Mouse (Mus musculus): ENCODE results near the gene Ctsa. TPM values are rescaled to one million over a fixed set of nuclear protein-coding genes. Genes with fewer than 3 reads are reported as not detected.

The Ctsa gene
- 97.7 and 98.4 TPM in 2 replicates for polyA plus RNA-seq (2015; fragmentation: Nextera tagmentation; extraction: Ambion mirVana)

DNA sequence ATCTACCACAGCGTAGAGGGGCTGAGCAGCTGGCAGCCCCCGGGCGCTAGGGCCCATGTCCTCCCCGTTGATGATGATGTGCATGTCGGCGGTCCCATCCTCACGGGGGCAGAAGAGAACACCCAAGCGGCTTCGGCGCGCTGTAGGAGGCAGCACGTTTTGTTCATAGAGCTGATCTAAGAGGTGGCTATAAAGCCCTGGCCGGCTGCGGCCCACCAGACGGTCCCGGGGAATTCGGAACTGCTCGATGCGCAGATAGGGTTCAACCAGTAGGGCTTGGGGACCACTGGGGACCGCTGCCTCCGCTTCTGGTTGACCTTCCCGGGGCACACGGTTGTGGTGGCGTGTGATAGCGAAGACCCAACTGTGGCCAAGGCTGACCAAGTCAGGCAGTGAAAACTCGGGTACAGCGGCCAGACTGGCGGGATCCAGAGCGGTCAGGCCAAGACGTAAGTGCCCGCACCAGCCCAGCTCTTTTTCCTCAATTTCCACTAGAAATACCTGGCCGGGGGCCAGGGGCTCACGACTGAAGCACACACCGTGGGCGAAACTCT is at the start of gene Ctsa:
Gene Ctsa, plus strand, starts transcription at position 126 of the 554 bp plus-strand sequence.
- Histone ChIP-seq H3K9ac (replicated peaks) (peak within 1 kb of the TSS; percentile 73), H3K27ac (replicated peaks) (peak within 1 kb of the TSS; percentile 82), H3K4me3 (peak within 1 kb of the TSS; percentile 81), H3K27me3 (no peaks in the 10 kb centered on the region), H3K9me3 (no peaks in the 10 kb centered on the region), H3K4me1 (peaks cover 23% of the 10 kb centered on the region), H3K4me2 (replicated peaks) (peak within 1 kb of the TSS; percentile 100), H3K36me3 (peaks cover 3% of the 10 kb centered on the region; the same call in 1 of the 2 replicates)
- peak; percentile 79 for ATAC-seq (replicated peaks)
- WGBS = under 1% methylated on average over 35 of the region's 35 CpGs

DNA sequence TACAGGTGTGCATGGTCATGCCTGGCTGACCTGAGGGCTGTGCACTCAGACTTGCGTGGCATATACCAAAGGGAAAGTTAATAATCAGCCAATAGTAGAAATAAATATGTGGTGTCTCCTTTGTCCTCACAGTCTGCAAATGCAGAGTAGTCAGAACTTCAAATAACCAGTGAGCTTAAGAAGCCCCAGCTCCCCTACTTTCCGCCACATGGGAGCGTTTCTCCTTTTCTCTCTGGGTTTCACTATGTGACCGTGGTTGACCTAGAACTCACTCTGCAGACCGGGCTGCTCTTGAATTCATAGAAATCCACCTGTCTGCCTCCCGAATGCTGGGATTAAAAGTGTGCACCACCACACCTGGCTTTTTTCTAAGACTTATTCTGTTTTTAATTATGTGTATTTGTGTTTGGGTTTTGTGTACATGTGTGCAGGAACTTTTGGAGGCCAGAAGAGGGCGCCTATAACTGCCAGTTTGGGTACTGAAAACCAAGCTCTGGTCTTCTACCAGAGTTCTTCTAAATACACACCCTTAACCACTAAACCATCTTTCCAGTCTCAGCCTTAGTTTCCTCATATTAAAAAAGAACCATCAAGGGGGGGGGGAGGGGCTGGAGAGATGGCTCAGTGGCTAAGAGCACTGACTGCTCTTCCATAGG is 48.6 kb upstream of the Ctsa start:
- Histone ChIP-seq H3K4me1 (peaks cover 19% of the 10 kb centered on the region), H3K36me3 (no peaks in the 10 kb centered on the region), H3K9me3 (no peaks in the 10 kb centered on the region), H3K4me2 (replicated peaks) (no peak overlapping the region), H3K27me3 (no peaks in the 10 kb centered on the region), H3K27ac (replicated peaks) (no peak overlapping the region), H3K9ac (replicated peaks) (no peak overlapping the region), H3K4me3 (no peak overlapping the region)
- WGBS = 79% methylated on average over 7 of the region's 7 CpGs
- no peak for ATAC-seq (replicated peaks)

DNA sequence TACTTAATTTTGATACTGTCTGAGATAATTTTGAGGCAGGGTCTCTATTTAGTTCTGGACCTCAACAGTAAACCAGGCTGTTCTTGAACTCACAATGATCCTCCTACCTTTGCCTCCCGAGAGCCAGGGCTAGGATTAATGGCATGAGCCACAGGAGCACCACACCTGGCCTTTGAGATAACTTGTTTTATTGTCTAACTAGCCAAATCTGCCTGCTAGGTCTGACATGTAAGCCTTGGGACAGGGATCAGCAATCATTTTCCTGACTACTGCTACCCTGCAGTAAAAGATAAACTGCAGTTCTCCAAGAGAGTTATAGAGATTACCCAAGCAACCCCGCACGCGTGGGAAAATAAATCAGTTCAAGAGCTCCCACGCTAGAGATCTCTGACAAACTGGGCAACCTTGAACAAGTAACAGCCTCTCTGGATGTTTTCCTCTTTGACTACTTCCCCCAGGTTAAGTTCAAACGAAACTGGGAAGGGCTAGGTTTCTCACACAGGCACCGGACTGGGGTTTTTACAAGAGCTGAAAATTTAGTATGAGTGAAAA is 47.7 kb upstream of the Ctsa start:
- Histone ChIP-seq H3K4me3 (peak overlapping the region; percentile 77), H3K36me3 (no peaks in the 10 kb centered on the region), H3K4me1 (peaks cover 19% of the 10 kb centered on the region), H3K9ac (replicated peaks) (peak overlapping the region; percentile 68), H3K27me3 (no peaks in the 10 kb centered on the region), H3K9me3 (no peaks in the 10 kb centered on the region), H3K4me2 (replicated peaks) (peak overlapping the region; percentile 70), H3K27ac (replicated peaks) (no peak overlapping the region)
- no peak for ATAC-seq (replicated peaks)
- 14% methylated on average over 7 of the region's 7 CpGs for WGBS

DNA sequence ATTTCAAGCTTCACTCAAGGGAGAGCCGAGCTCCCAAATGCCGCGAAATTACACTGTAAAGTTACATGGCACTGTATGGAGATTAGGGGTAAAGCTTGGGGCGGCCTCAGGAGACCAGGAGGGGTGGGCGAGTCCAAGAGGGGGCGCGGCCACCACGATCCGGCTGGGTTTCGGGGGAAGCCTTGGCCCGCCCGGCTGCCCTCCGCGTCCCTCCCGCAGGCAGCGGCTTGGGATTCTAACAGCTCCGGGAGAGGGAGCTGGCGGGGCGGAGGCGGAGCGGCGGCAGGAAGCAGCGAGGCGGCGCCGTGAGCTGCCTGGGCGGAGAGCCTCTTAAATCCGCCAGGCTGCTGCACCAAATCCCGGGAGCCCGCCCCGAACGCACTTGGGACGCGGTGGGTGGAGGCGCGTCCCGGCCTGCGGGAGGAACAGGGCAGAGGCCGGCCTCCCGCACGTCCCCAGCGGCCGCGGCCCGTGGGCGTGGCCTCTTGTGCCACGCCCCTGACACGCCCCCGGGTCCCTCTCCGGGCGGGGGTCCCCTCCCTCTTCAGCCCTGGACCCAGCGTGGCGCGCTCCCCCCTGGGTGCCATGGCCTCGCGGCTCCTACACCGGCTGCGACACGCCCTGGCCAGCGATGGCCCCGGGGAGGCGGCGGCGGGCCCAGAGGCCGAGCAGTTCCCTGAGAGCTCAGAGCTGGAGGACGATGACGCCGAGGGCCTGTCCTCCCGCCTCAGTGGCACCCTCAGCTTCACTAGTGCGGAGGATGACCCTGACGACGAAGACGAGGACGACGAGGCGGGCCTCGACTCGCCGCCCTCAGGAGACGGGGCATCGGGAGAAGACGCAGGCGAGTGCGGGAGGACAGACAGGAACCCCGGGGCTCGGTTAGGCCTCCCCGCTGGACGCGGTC is 46.9 kb upstream of the Ctsa start, which contains the start of gene Snx21:
Gene Snx21, plus strand, starts transcription at position 343 of the 907 bp plus-strand sequence.
- H3K4me1 ChIP-seq = peaks cover 19% of the 10 kb centered on the region
- H3K4me2 ChIP-seq (replicated peaks) = peak within 1 kb of the TSS; percentile 70
- H3K27me3 ChIP-seq = no peaks in the 10 kb centered on the region
- H3K36me3 ChIP-seq = 0 out of 2 replicates have a peak, but pooled peaks cover 3% of the 10 kb centered on the region
- under 1% methylated on average over 74 of the region's 89 CpGs for WGBS
- ATAC-seq (replicated peaks) = peak; percentile 91
- peak within 1 kb of the TSS; percentile 68 for H3K9ac ChIP-seq (replicated peaks)
- H3K27ac ChIP-seq (replicated peaks) = peak within 1 kb of the TSS; percentile 73
- H3K9me3 ChIP-seq = no peaks in the 10 kb centered on the region
- H3K4me3 ChIP-seq = peak within 1 kb of the TSS; percentile 77

DNA sequence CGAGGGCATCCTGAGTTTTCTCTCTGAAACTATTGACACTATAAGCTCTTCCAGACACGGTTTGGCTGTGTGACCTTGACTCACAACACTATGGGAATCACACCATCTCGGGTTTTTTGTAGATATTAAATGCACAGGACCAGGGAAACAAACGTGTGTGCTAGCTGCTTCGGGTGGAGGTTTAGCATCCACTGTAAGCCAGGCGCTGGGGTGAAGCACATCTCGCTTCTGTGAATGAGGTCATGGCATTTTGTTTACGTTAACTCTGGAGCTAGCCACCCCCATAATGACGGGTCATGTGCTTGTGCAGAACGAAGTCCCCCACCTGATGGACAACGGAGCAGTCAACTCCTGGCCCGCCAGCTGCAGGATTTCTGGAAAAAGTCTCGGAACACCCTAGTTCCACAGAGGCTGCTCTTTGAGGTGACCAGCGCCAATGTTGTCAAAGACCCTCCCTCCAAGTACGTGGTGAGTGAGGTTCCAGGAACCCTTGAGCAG is 46.2 kb upstream of the Ctsa start:
- Histone ChIP-seq H3K4me3 (peak overlapping the region; percentile 77), H3K27ac (replicated peaks) (peak overlapping the region; percentile 73; the same call in 1 of the 2 replicates), H3K4me2 (replicated peaks) (peak overlapping the region; percentile 70), H3K27me3 (no peaks in the 10 kb centered on the region), H3K4me1 (peaks cover 19% of the 10 kb centered on the region), H3K9me3 (no peaks in the 10 kb centered on the region), H3K36me3 (peaks cover 9% of the 10 kb centered on the region; the same call in 1 of the 2 replicates), H3K9ac (replicated peaks) (peak overlapping the region; percentile 68)
- peak; percentile 26 for ATAC-seq (replicated peaks)
- 10% methylated on average over 15 of the region's 15 CpGs for WGBS

DNA sequence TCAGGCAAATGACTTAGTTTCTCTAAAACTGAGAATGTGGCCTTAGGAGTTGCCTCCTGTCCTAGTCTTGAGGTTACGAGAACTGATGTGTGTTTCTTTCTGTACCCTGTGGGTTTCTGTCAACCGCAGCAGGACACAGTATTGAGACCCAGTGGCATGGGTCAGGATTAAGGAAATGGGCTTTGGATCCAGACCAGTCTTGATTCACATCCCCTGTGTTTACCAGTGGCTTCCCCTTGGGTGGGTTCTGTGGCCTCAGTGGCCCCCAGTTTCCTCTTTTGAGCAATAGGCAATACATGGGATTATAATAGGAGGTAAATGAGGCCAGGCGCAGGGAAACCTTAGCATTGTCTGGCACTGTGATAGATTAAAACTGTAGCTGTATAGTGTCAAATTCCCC is 45.6 kb upstream of the Ctsa start:
- no peak overlapping the region for H3K9ac ChIP-seq (replicated peaks)
- no peak overlapping the region for H3K27ac ChIP-seq (replicated peaks)
- 94% methylated on average over 3 of the region's 3 CpGs for WGBS
- H3K36me3 ChIP-seq = peaks cover 15% of the 10 kb centered on the region
- H3K4me1 ChIP-seq = peaks cover 19% of the 10 kb centered on the region
- peak overlapping the region; percentile 70 for H3K4me2 ChIP-seq (replicated peaks)
- no peaks in the 10 kb centered on the region for H3K27me3 ChIP-seq
- no peak overlapping the region for H3K4me3 ChIP-seq
- ATAC-seq (replicated peaks) = no peak
- no peaks in the 10 kb centered on the region for H3K9me3 ChIP-seq

DNA sequence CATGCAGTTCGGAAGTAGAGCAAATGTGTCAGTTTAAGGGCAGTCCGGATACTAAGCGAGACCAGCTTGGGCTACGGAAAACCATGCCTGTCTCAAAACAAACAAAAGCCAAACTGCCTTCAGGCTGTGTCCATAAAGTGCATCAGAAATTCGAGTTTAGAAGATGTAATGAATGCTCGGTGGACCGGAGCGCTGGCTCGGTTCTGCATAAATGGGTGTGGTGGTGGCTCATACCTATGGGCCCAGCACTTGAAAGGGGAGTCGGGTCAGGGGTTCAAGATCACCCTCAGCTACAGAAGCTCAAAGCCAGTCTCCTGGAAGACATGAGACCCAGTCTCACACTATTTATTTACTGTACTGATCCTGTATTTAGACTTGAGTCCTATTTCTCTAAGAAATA is 44.9 kb upstream of the Ctsa start:
- no peak overlapping the region for H3K4me2 ChIP-seq (replicated peaks)
- ATAC-seq (replicated peaks) = no peak
- no peak overlapping the region for H3K27ac ChIP-seq (replicated peaks)
- no peaks in the 10 kb centered on the region for H3K9me3 ChIP-seq
- H3K27me3 ChIP-seq = no peaks in the 10 kb centered on the region
- 87% methylated on average over 10 of the region's 10 CpGs for WGBS
- no peak overlapping the region for H3K9ac ChIP-seq (replicated peaks)
- H3K4me3 ChIP-seq = no peak overlapping the region
- H3K36me3 ChIP-seq = peaks cover 23% of the 10 kb centered on the region
- H3K4me1 ChIP-seq = peaks cover 19% of the 10 kb centered on the region

DNA sequence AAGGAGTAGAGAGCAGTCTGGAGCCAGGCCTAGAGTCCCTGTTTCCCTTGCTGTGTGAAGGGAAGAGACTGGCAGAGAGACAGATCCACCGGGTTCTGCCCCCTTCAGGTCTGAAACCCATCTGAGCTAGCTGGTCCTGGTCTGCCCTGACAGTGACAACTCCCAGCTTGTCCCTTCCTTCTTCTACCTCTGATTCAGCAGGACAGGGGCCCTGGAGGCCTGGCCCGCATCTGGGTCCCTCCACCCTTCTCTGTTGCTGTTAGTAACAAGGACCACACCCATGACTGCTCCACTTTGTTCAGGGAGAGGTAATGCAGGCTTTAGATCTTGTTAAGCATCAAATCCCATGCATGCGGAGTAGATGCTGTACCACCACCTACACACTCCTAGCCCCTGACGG is 44.3 kb upstream of the Ctsa start:
- ATAC-seq (replicated peaks) = no peak
- H3K4me2 ChIP-seq (replicated peaks) = no peak overlapping the region
- no peaks in the 10 kb centered on the region for H3K27me3 ChIP-seq
- H3K36me3 ChIP-seq = peaks cover 26% of the 10 kb centered on the region
- 84% methylated on average over 4 of the region's 4 CpGs for WGBS
- H3K9ac ChIP-seq (replicated peaks) = no peak overlapping the region
- no peak overlapping the region for H3K4me3 ChIP-seq
- no peak overlapping the region for H3K27ac ChIP-seq (replicated peaks)
- peaks cover 19% of the 10 kb centered on the region for H3K4me1 ChIP-seq
- no peaks in the 10 kb centered on the region for H3K9me3 ChIP-seq

DNA sequence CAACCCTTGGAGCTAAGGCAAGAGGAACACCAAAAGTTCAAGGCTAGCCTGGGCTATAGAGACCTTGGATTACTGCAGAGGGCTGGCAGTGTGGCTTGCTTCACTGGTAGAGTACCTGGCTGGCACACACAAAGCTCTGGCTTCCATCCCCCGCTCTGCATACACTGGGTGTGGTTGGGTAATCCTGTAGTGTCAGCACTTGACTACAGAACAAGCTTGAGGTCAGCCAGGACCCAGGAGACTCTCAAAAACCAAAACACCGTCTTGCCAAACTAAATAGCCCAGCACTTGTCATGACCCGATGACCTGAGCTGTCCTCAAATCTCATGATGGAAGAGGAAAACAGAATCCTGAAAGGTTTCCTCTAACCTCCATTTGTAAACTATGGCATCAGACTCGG is 42.2 kb upstream of the Ctsa start:
- Histone ChIP-seq H3K9me3 (no peaks in the 10 kb centered on the region), H3K4me2 (replicated peaks) (no peak overlapping the region), H3K4me3 (no peak overlapping the region), H3K27me3 (no peaks in the 10 kb centered on the region), H3K4me1 (peaks cover 11% of the 10 kb centered on the region), H3K27ac (replicated peaks) (no peak overlapping the region), H3K9ac (replicated peaks) (no peak overlapping the region), H3K36me3 (peaks cover 33% of the 10 kb centered on the region)
- no peak for ATAC-seq (replicated peaks)
- WGBS = 86% methylated on average over 4 of the region's 4 CpGs

DNA sequence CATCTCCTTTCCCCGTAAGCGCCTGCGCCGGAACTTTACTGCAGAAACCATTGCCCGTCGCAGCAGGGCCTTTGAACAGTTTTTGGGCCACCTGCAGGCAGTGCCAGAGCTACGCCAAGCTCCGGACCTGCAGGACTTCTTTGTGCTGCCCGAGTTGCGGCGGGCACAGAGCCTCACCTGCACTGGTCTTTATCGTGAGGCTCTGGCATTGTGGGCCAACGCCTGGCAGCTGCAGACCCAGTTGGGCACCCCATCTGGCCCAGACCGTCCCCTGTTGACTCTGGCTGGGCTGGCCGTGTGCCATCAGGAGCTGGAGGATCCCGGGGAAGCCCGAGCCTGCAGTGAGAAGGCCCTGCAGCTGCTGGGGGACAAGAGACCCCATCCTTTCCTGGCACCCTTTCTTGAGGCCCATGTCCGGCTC is 40.8 kb upstream of the Ctsa start:
- H3K27me3 ChIP-seq = no peaks in the 10 kb centered on the region
- no peak overlapping the region for H3K9ac ChIP-seq (replicated peaks)
- no peak overlapping the region for H3K27ac ChIP-seq (replicated peaks)
- no peak overlapping the region for H3K4me3 ChIP-seq
- H3K36me3 ChIP-seq = peaks cover 41% of the 10 kb centered on the region
- H3K9me3 ChIP-seq = no peaks in the 10 kb centered on the region
- ATAC-seq (replicated peaks) = no peak
- peaks cover 4% of the 10 kb centered on the region for H3K4me1 ChIP-seq
- WGBS = 90% methylated on average over 18 of the region's 18 CpGs
- no peak overlapping the region for H3K4me2 ChIP-seq (replicated peaks)

DNA sequence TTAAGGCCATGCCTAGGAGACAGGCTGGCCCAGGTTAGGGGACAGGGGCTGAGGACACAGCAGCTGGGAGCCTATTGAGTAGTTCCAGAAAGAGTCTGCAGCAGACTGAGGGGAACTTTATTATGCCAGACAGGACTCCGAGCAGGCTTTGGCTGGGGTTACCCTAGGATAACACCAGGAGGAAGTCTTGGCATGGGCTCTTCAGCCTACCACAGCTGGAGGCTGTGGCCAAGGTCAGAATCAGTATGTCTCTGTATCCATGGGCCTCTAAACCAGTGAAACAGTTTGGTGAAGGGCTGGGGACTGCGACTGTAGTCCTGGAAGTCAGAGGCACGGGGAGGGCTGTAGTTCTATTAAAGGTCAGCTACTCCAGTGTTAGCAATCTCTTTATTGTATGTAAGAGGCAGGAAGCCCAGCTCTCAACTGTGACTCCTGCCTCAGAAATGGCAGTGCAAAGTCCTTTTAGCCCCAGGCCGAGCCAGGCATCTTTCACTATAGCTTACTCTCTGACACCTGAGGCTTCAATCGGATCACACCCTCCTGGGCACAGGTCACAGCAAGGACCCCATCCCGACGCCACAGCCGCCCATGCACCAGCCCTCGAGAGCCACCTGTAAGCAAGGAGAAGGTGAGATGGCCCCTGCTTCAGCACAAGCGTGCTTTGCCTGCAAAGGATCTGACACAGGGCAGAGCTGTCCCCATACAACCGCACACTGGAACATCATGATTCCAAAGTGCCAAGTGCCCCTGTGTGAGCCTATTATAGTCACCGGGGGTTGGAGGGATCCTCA is 40.1 kb upstream of the Ctsa start:
- H3K27ac ChIP-seq (replicated peaks) = no peak overlapping the region
- ATAC-seq (replicated peaks) = no peak
- H3K9ac ChIP-seq (replicated peaks) = no peak overlapping the region
- H3K4me1 ChIP-seq = no peaks in the 10 kb centered on the region
- H3K9me3 ChIP-seq = no peaks in the 10 kb centered on the region
- H3K4me2 ChIP-seq (replicated peaks) = no peak overlapping the region
- no peaks in the 10 kb centered on the region for H3K27me3 ChIP-seq
- H3K4me3 ChIP-seq = no peak overlapping the region
- H3K36me3 ChIP-seq = peaks cover 44% of the 10 kb centered on the region
- 94% methylated on average over 12 of the region's 12 CpGs for WGBS
